Mouse (Mus musculus) megakaryocyte, embryonic 14.5 days (primary cell): ENCODE measurements around the gene Rmi2. TPM values are rescaled to one million over a fixed set of nuclear protein-coding genes. Genes with fewer than 3 reads are reported as not detected.
"Not testable (repeated sequence)": the region's sequence is repeated elsewhere in the genome, so short reads cannot be mapped to it uniquely, and the experiment has no call there.

Source experiments
- H3K27me3 ChIP-seq: replicated peaks from 2 replicates; pipeline ENCODE3; 2012; ENCODE audit warnings: inconsistent platforms
- H3K36me3 ChIP-seq: replicated peaks from 2 replicates; pipeline ENCODE3; 2012; ENCODE audit warnings: low read length, inconsistent platforms, mixed read lengths
- H3K4me1 ChIP-seq: 2 replicates; pipeline ENCODE4 v1.6.1; 2012; ENCODE audit warnings: inconsistent platforms
- H3K4me3 ChIP-seq: replicated peaks from 2 replicates; pipeline ENCODE3; 2012; ENCODE audit warnings: moderate library complexity, mild to moderate bottlenecking, inconsistent platforms
- H3K9me3 ChIP-seq: 2 replicates; pipeline ENCODE4 v1.6.1; 2012; ENCODE audit warnings: inconsistent platforms
- FLI1 ChIP-seq: IDR thresholded peaks from 2 replicates; pipeline ENCODE4 v1.6.1; 2012; ENCODE audit warnings: low read length, inconsistent platforms, mixed read lengths
- GATA1 ChIP-seq: IDR thresholded peaks from 3 replicates; pipeline ENCODE4 v1.6.1; 2012; ENCODE audit warnings: mixed read lengths, low read length, inconsistent platforms, borderline replicate concordance
- polyA plus RNA-seq: library from polyadenylated mRNA; stranded (reverse); fragments of >175 nt; gene quantifications from 2 replicates; pipeline ENCODE4 v1.2.3, GENCODE M21; 2012; ENCODE audit warnings: low replicate concordance; ENCODE audit not compliant: insufficient read depth

Rmi2 gene
- 0.53 and 0.60 TPM in 2 replicates for polyA plus RNA-seq

DNA sequence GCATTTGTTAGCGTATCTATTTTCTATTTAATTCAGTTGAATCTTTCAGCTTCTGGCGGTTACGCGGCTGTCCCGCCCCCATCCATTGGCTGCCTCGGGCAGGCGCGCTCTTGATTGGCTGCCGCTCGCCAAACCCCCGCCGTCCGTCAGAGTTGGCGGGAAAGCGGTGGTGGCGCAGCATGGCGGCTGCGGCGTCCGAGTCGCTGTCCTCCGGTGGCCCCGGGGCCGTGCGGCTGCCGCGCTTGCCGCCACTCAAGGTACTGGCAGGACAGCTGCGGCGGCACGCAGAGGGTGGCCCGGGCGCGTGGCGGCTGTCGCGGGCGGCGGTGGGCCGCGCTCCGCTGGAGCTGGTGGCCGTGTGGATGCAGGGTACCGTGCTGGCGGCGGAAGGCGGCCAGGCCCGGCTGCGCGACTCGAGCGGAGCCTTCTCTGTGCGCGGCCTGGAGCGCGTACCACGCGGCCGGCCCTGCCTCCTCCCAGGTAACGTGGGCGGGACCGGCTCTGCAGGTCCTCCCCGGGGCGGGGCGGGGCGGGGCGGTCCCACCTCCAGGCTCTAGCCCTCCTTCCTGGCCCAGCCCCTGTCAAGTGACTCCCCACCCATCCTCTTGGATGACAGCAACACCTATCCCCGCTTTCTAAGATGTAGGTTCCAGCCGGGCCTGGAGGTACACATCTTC, at the start of gene Rmi2:
Gene Rmi2 (plus strand): TSS at position 149 of the 677 bp plus-strand sequence.
- TF ChIP-seq FLI1 (peak; percentile 20; the same call in 1 of the 2 replicates), GATA1 (no peak)
- H3K4me1 ChIP-seq, result peaks cover 44% of the 10 kb centered on the region
- peaks cover 69% of the 10 kb centered on the region for H3K27me3 ChIP-seq
- no peaks in the 10 kb centered on the region for H3K36me3 ChIP-seq
- peaks cover 10% of the 10 kb centered on the region; the same call in 1 of the 2 replicates for H3K9me3 ChIP-seq
- H3K4me3 ChIP-seq, result peak within 1 kb of the TSS; percentile 92

DNA sequence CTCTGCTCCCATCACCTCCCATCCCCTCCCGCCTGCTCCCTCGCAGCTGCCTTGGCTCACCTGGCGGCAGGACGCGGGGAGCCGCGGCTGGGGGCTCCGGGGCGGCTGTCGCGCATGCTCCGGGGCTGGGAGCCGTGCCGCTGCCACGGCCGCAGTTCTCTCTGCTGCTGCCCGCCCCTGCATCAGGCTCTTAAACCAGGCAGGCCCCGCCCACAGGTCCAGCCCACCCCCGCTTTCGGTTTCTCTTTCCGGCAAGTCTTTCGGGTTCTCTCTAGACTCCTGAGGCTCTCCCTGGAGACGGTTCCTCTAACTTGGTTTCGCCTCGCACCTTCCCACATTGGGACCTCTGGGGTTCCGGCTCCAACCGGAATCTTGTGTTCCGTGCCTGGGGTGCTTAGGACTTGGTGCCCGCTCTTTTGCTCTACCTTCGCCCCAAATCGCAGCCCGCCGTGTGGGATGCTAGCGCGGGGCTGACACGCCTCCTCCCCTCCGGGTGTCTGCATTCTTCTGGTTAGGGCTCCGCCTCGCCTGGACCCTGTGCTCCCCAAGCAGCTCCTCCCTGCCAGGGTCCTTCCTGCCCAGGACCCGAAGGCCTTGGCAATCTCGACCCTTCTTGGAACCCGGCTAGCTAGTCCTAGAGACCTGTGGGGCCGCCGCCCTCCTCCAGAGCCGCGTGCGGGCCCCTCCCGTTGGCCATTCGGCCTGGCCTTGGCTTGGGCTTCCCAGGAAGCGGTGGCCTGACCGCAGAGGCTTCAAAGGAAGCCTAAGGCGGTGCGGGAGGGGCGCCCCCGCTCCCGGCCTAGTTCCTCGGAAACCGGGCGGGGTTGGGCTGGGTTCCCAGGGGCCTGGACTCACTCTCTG, 49.3 kb upstream of the Rmi2 start, which contains the start of gene Socs1:
Gene Socs1 (minus strand): TSS at position 166 of the 861 bp plus-strand sequence.
- H3K4me1 ChIP-seq, result peaks cover 72% of the 10 kb centered on the region
- peaks cover 36% of the 10 kb centered on the region for H3K27me3 ChIP-seq

DNA sequence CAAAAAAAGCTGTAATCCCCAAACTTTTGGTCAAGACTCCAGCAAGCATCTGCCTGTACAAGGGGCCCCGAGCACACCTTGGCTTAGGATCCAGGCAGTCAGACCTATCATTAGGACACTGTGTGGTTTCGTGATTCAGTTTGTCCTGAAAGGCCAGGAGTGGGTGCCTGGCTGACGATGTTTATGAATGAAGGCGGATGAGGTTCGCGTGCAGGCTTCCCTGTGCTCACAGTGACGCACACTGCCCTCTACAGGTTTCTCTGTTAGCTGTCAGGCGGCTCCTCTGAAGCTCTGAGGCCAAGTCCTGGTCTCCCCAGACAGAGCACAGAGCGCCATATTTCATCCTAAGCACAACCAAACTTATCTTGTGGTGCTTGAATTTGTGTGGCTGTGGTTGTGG, 48.6 kb upstream of the Rmi2 start:
- peaks cover 66% of the 10 kb centered on the region for H3K4me1 ChIP-seq
- peaks cover 38% of the 10 kb centered on the region for H3K27me3 ChIP-seq
- TF ChIP-seq FLI1 (no peak), GATA1 (no peak)
- peak overlapping the region; percentile 99 for H3K4me3 ChIP-seq
- H3K9me3 ChIP-seq, result no peaks in the 10 kb centered on the region
- peaks cover 15% of the 10 kb centered on the region for H3K36me3 ChIP-seq

More for the DNA sequence above, 49.3 kb upstream of the Rmi2 start, which contains the start of gene Socs1:
- peaks cover 22% of the 10 kb centered on the region for H3K36me3 ChIP-seq
- no peaks in the 10 kb centered on the region for H3K9me3 ChIP-seq
- no peak for TF ChIP-seq GATA1
- no peak for TF ChIP-seq FLI1
- peak within 1 kb of the TSS; percentile 99 for H3K4me3 ChIP-seq

DNA sequence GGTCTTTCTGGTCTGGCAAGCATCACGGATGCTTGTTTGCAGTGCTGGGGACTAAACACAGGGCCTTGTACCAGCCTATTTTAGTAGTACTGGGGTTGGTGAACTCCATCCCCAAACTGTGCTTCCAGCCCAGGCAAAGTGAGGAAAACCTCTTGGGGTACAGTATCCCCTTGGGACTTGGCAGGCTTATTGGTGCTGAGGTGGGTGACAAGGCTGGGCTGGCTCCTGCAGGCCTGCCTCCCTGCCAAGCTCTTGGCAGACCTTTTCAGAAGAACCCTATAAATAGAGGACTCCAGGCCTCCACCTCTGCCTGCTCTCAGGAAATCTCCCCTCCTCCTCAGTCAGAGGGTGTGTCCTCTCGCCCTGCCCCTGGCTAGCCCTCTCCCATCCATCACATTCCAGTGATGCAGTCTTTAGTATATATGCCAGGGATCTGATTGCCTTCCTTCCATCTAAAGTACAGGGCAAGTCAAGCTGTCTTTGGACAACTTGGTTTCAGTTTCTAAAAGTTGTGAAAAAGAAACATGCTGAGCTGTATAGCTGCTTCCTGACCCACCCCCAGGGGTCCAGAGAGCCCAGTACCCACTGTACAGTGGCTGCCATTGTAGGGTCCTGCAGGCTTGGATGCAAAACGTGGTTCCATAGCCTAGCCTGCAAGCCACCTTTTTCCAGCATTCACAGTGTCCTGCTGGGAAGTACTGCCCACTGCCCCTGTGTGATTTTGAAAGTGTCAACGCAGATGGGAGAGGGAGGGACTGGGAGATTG, 47.9 kb upstream of the Rmi2 start:
- Histone ChIP-seq H3K4me1 (peaks cover 59% of the 10 kb centered on the region), H3K9me3 (no peaks in the 10 kb centered on the region), H3K27me3 (peaks cover 45% of the 10 kb centered on the region), H3K4me3 (peak overlapping the region; percentile 99), H3K36me3 (peaks cover 10% of the 10 kb centered on the region)
- TF ChIP-seq FLI1, result no peak
- no peak for TF ChIP-seq GATA1

DNA sequence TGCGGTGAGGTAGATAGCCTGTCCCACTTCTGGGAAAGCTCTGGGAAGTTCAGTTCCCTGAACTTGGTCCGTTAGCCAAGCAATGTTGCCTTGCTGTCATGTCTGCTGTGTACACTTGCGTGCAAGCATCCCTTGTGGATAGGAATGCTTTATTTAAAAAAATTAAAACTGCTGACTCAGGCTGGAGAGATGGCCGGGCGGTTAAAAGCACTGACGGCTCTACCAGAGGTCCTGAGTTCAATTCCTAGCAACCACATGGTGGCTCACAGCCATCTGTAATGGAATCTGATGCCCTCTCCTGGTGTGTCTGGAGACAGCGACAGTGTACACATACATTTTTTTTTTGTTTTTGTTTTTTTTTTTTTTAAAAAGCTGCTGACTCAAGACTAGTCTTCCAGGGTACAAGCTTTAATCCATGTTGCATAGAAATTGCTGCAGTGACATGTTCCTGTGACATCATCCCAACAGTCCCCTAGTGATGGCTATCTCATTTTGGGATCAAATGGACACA, 47.3 kb upstream of the Rmi2 start:
- no peak for TF ChIP-seq GATA1
- TF ChIP-seq FLI1, result no peak

DNA sequence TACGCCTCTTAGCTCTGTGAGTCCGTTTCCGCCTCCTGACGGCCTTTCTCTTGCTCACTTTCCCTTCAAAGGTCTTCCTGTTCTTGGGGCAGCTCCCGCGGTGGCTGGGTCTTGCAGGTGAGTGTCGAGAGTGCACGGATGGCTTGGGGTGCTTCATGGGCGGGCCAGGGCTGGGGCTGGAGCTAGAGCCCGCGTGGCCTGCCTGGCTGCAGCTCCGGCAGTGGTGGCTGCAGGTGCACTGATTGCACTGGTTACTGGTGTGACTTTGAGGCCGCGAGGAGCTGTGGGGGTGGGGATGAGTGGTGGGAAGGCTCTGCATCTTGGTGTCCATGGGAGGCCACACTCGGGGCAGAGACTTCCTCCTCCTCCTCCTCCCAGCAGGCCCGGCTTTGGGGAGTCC, 46.6 kb upstream of the Rmi2 start, which contains the start of gene Tnp2:
Gene Tnp2 (minus strand): TSS at position 390 of the 400 bp plus-strand sequence.
- Histone ChIP-seq H3K27me3 (peaks cover 53% of the 10 kb centered on the region), H3K36me3 (no peaks in the 10 kb centered on the region), H3K4me1 (peaks cover 46% of the 10 kb centered on the region), H3K4me3 (no peak within 1 kb of the TSS), H3K9me3 (no peaks in the 10 kb centered on the region)
- no peak for TF ChIP-seq FLI1
- TF ChIP-seq GATA1, result no peak

More for the DNA sequence above, 47.3 kb upstream of the Rmi2 start:
- Histone ChIP-seq H3K4me3 (peak overlapping the region; percentile 7), H3K4me1 (peaks cover 53% of the 10 kb centered on the region), H3K9me3 (no peaks in the 10 kb centered on the region), H3K36me3 (peaks cover 5% of the 10 kb centered on the region), H3K27me3 (peaks cover 47% of the 10 kb centered on the region)

DNA sequence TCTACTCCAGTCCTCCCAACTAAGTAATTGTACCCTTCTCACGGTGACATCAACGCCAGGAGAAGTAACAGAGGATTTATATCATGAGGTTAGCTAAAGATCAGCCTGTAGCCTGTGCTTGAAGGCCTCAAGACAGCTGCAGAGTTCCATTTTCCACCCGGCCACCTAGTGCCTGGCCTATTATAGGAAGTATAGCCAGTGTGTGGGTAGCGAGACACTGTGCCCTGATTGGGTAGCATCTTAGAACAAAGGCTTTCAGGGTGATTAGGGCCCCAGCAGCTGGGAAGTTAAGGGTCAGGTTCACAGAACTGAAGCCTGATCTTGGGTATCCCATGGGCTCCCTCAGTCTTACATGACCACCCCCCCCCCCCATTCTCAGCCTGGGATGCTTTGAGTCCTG, 46.0 kb upstream of the Rmi2 start:
- Histone ChIP-seq H3K4me3 (no peak overlapping the region), H3K9me3 (no peaks in the 10 kb centered on the region), H3K36me3 (no peaks in the 10 kb centered on the region), H3K4me1 (peaks cover 40% of the 10 kb centered on the region), H3K27me3 (peaks cover 59% of the 10 kb centered on the region)
- TF ChIP-seq FLI1, result no peak
- TF ChIP-seq GATA1, result no peak

DNA sequence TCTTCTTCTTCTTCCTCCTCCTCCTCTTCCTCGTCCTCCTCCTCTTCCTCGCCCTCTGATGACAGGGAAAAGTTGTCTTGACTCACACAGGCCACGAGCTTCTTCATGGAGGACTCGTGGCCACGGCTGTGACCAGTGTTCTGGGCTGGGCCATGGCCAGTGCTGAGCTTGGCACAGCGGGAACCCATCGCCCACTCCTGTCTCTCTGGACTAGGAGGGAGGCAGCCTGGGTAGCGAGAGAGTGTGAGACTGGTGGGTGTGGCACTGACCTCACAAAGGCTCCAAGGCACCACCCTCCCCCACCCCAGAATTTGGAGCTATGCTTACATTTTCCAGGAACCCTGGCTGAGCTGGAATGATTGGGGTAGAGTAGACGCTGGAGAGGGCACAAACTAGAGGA, 44.2 kb upstream of the Rmi2 start, which contains the start of gene Prm3:
Gene Prm3 (minus strand): TSS at position 213 of the 400 bp plus-strand sequence.
- no peak within 1 kb of the TSS for H3K4me3 ChIP-seq
- peaks cover 30% of the 10 kb centered on the region for H3K4me1 ChIP-seq
- no peaks in the 10 kb centered on the region for H3K36me3 ChIP-seq
- peaks cover 77% of the 10 kb centered on the region for H3K27me3 ChIP-seq
- no peak for TF ChIP-seq FLI1
- no peak for TF ChIP-seq GATA1
- H3K9me3 ChIP-seq, result no peaks in the 10 kb centered on the region; the same call in 1 of the 2 replicates

DNA sequence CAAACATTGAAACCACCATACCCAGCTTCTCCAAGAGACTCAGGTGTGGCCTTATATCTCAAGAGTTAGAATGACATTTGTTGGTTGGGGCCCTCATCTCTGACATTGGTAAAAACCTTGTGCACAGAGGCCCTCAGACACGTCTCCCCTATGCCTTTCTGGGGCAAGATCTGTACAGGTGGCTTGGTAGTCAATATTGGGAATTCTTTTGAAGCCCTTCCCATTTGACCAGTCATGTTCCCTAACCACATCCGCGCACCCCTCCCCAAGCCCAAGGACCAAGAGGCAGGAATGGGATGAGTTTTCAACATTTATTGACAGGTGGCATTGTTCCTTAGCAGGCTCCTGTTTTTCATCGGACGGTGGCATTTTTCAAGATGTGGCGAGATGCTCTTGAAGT, 38.8 kb upstream of the Rmi2 start, which contains the start of gene Prm2:
Gene Prm2 (minus strand): TSS at position 101 of the 400 bp plus-strand sequence.
- Histone ChIP-seq H3K4me3 (no peak within 1 kb of the TSS), H3K4me1 (peaks cover 9% of the 10 kb centered on the region), H3K36me3 (no peaks in the 10 kb centered on the region), H3K27me3 (peaks cover 90% of the 10 kb centered on the region), H3K9me3 (no peaks in the 10 kb centered on the region; the same call in 1 of the 2 replicates)
- no peak for TF ChIP-seq FLI1
- no peak for TF ChIP-seq GATA1

DNA sequence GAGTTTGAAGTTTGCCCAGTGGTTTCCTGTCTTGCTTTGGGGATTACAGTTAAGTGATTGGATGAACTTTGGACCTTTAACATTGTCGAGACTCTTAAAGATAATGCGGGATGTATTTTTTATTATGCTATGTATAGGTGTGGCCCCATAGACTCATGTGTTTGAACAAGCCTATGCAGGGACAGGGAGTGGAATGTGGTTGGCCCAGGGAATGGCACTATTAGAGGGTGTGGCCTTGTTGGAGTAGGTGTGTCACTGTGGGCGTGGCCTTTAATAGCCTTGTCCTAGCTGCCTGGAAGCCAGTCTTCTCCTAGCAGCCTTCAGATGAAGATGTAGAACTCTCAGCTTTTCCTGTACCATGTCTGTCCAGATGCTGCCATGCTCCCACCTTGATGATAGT, 32.4 kb upstream of the Rmi2 start:
- H3K4me1 ChIP-seq, result peaks cover 20% of the 10 kb centered on the region
- not testable (repeated sequence) for H3K9me3 ChIP-seq, H3K4me3 ChIP-seq, H3K36me3 ChIP-seq
- H3K27me3 ChIP-seq, result peaks cover 65% of the 10 kb centered on the region
